Mouse (Mus musculus): ENCODE results near the gene Greb1.

DNA sequence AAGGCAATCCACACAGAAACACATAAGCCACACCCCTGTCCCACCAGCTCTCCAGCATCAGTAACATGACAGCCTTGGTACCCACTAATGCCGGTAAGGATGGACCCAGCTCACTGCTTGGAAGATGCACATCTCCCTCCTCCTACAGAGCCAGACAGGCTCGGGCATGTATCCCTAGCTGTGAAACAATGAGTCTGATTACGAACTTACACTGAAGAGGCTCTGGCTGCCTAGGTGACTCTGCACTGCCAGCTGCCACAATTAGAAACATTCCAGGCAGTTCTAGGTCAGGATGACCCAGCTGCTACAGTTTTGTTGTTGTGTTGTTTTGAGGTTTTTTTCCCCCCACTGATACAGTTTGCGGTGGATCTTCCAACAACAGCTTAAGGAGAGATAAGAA is 40.4 kb downstream of the Greb1 start:
- TF ChIP-seq POLR2A (IDR thresholded peaks at IDR 0.05; ENCODE audit: low read depth, low read length) = no peak
- no peak for TF ChIP-seq CTCF (conservative IDR thresholded peaks at IDR 0.05; ENCODE audit: insufficient read depth, insufficient read length, low read depth, low read length)

Measured in kidney, adult 2 months (tissue).